Comparison of ENCODE assay signal across 13 mouse cellular contexts in the genomic region with DNA sequence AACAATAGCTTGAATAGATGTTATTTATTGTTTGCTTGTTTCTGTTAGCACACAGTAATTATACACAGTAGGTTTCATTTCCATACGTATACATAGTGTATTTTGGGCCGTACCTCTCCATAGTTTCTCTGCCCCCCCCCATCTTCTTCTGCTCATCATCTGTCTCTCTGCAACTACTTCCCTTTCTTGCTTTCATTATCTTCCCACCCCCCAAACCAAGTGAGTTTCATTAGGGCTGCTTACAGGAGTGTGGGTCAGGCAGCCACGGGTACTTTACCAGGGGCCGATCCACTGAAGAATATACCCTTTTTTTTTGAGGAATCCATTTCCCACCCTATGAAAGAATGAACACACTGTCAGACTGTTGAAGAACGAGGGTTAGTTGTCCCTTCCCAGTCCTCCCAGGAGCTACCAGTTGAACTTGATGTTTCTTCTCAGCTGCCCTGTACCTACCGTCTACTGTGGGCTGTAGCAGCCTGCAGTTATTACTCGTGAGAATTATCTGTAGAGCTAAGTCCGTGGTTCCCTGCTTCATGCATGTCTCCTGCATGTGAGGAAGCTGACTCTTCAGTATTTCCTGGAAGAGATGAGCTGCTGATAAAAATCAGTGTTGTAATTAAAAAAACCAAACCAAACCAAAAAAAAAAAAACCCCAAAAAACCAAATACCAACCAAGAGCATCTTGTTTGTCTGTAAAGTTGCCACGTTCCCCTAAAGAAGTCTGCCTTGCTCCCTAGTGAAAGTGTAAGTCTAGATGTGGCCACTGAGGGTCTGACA. TPM values are rescaled to one million over a fixed set of nuclear protein-coding genes. Genes with fewer than 3 reads are reported as not detected.
DNase-seq lines count a peak whose midpoint lies in the region; ATAC-seq and TF ChIP-seq lines count a peak whose summit lies in the region.
"Had no signal": no experiment of that assay in that cellular context is flagged by ENCODE, and none has a peak within 500 bp of the region (broad histone marks: within the 10 kb centered on the region; RNA-seq: fewer than 3 reads in every experiment).

No protein-coding gene starts in this region.

- no peak for TF ChIP-seq CTCF in liver, adult 2 months (IDR thresholded peaks at IDR 0.05; ENCODE audit: low read depth, low read length)
- TF ChIP-seq CTCF in MEL (IDR thresholded peaks at IDR 0.05 in 2 of 3, conservative IDR thresholded peaks at IDR 0.05 in 1 of 3; ENCODE audit: control insufficient read depth in 1 of 3, insufficient read depth in 1 of 3, low read depth in 2 of 3, low read length in 3 of 3, poor library complexity in 1 of 3, severe bottlenecking in 1 of 3): no peak

- WGBS in liver, adult 2 months: 78% methylated on average over 9 of the region's 9 CpGs
- 31% methylated on average over 9 of the region's 9 CpGs for WGBS in liver, embryonic 13.5 days (ENCODE audit: insufficient replicate concordance)
- WGBS in neural tube, embryonic 15.5 days: 53% methylated on average over 9 of the region's 9 CpGs

- no peak for DNase-seq in liver, adult 2 months (ENCODE audit: extremely low read depth, low read depth, low spot score)
- DNase-seq in liver: no peak
- peak; percentile 68 for DNase-seq in MEL (ENCODE audit: low read depth, low spot score)
- DNase-seq in liver, embryonic 13.5 days: no peak
- DNase-seq in left cerebral cortex, adult 8-10 months (ENCODE audit: low spot score in 2 of 2): no peak
- no peak for DNase-seq in spleen, adult 18-20 months
- no peak for DNase-seq in ovary, postnatal 10 days (ENCODE audit: low spot score)
- DNase-seq: cerebellum, adult 2 months; heart, postnatal 10 days; lung, adult 2 months had no signal

- ATAC-seq in liver, embryonic 13.5 days (ENCODE audit: low read depth): no peak
- no peak for ATAC-seq in neural tube, embryonic 15.5 days (ENCODE audit: low FRiP score)

- no peak for TF ChIP-seq EP300 in MEL (IDR thresholded peaks at IDR 0.05; ENCODE audit: low read depth in 1 of 2, low read length in 2 of 2)

- peak overlapping the region; percentile 19 for H3K4me2 ChIP-seq in liver, embryonic 13.5 days
- H3K4me2 ChIP-seq in neural tube, embryonic 15.5 days: peak overlapping the region; percentile 38; the same call in 1 of the 2 replicates
- H3K4me2 ChIP-seq: stomach, embryonic 15.5 days had no signal

- no peaks in the 10 kb centered on the region for H3K9me3 ChIP-seq in MEL (replicated peaks; ENCODE audit: insufficient read depth, low read length)
- no peaks in the 10 kb centered on the region for H3K9me3 ChIP-seq in liver, embryonic 13.5 days (replicated peaks)
- H3K9me3 ChIP-seq in neural tube, embryonic 15.5 days (replicated peaks): no peaks in the 10 kb centered on the region
- H3K9me3 ChIP-seq: midbrain, embryonic 10.5 days; stomach, embryonic 15.5 days had no signal

- TF ChIP-seq RAD21 in MEL (IDR thresholded peaks at IDR 0.05; ENCODE audit: low read depth, low read length): no peak

- TF ChIP-seq POLR2A in liver, adult 2 months (IDR thresholded peaks at IDR 0.05; ENCODE audit: extremely low read depth, insufficient read depth, low read length): no peak
- TF ChIP-seq POLR2A in MEL (IDR thresholded peaks at IDR 0.05; ENCODE audit: control insufficient read depth in 1 of 2, insufficient read depth in 1 of 2, low read depth in 1 of 2, low read length in 2 of 2, poor library complexity in 1 of 2): no peak

- H3K27me3 ChIP-seq in liver, adult 2 months (ENCODE audit: control insufficient read depth, insufficient read depth, low read length): no peaks in the 10 kb centered on the region
- H3K27me3 ChIP-seq in MEL (ENCODE audit: control insufficient read depth in 1 of 2, insufficient read depth in 2 of 2, low read length in 2 of 2): no peaks in the 10 kb centered on the region
- no peaks in the 10 kb centered on the region for H3K27me3 ChIP-seq in liver, embryonic 13.5 days
- no peaks in the 10 kb centered on the region for H3K27me3 ChIP-seq in neural tube, embryonic 15.5 days (replicated peaks)
- H3K27me3 ChIP-seq: stomach, embryonic 15.5 days had no signal

- no peak overlapping the region for H3K9ac ChIP-seq in liver, adult 2 months (ENCODE audit: low read depth, low read length)
- H3K9ac ChIP-seq in MEL (ENCODE audit: control insufficient read depth, low read depth, low read length, poor library complexity, severe bottlenecking): peak overlapping the region; percentile 30
- H3K9ac ChIP-seq in liver, embryonic 13.5 days: no peak overlapping the region
- no peak overlapping the region for H3K9ac ChIP-seq in neural tube, embryonic 15.5 days (replicated peaks)
- H3K9ac ChIP-seq: stomach, embryonic 15.5 days had no signal

- H3K4me1 ChIP-seq in liver, adult 2 months (ENCODE audit: control insufficient read depth, insufficient read depth, low read length): peaks cover 21% of the 10 kb centered on the region
- H3K4me1 ChIP-seq in MEL (ENCODE audit: control insufficient read depth in 1 of 2, insufficient read depth in 2 of 2, low read length in 2 of 2): peaks cover 8 to 21% of the 10 kb centered on the region in 2 experiments
- peaks cover 79% of the 10 kb centered on the region for H3K4me1 ChIP-seq in liver, embryonic 13.5 days (replicated peaks)
- H3K4me1 ChIP-seq in neural tube, embryonic 15.5 days: peaks cover 64% of the 10 kb centered on the region

- H3K27ac ChIP-seq in liver, adult 2 months (replicated peaks; ENCODE audit: insufficient read depth, low read depth, low read length): peak overlapping the region; percentile 22
- no peak overlapping the region; the same call in 1 of the 2 replicates for H3K27ac ChIP-seq in MEL (ENCODE audit: control insufficient read depth, low read depth, low read length)
- H3K27ac ChIP-seq in liver, embryonic 13.5 days: no peak overlapping the region; the same call in 1 of the 2 replicates
- no peak overlapping the region for H3K27ac ChIP-seq in neural tube, embryonic 15.5 days (replicated peaks)
- H3K27ac ChIP-seq: midbrain, embryonic 10.5 days; stomach, embryonic 15.5 days had no signal

- H3K79me2 ChIP-seq in liver, adult 2 months (ENCODE audit: control insufficient read depth, insufficient read depth, low read length): peaks cover 77% of the 10 kb centered on the region
- peaks cover 93% of the 10 kb centered on the region for H3K79me2 ChIP-seq in MEL (ENCODE audit: control insufficient read depth, insufficient read depth, low read length, poor library complexity)

- no peaks in the 10 kb centered on the region for H3K36me3 ChIP-seq in liver, adult 2 months (ENCODE audit: control insufficient read depth, insufficient read depth, low read length)
- H3K36me3 ChIP-seq in MEL (ENCODE audit: control insufficient read depth in 1 of 2, insufficient read depth in 2 of 2, low read length in 2 of 2): peaks cover 5 to 15% of the 10 kb centered on the region in 2 experiments
- no peaks in the 10 kb centered on the region for H3K36me3 ChIP-seq in liver, embryonic 13.5 days
- no peaks in the 10 kb centered on the region for H3K36me3 ChIP-seq in neural tube, embryonic 15.5 days
- H3K36me3 ChIP-seq: stomach, embryonic 15.5 days had no signal

- H3K4me3 ChIP-seq in liver, adult 2 months (ENCODE audit: insufficient read depth, low read depth, low read length): no peak overlapping the region
- H3K4me3 ChIP-seq in MEL (ENCODE audit: control insufficient read depth in 1 of 2, insufficient read depth in 1 of 2, low read depth in 2 of 2, low read length in 2 of 2): peak overlapping the region; percentile 28 to 34; a peak in 3 of 4 replicates
- no peak overlapping the region for H3K4me3 ChIP-seq in liver, embryonic 13.5 days (replicated peaks)
- no peak overlapping the region for H3K4me3 ChIP-seq in neural tube, embryonic 15.5 days (replicated peaks)
- H3K4me3 ChIP-seq: midbrain, embryonic 10.5 days; stomach, embryonic 15.5 days had no signal

TF ChIP-seq in MEL, 35 proteins besides CTCF, POLR2A, EP300 and RAD21:
- TF ChIP-seq USF2 (IDR thresholded peaks at IDR 0.05; ENCODE audit: borderline replicate concordance in 1 of 2, insufficient read depth in 1 of 2, low read depth in 1 of 2, low read length in 2 of 2) (no peak), ETS1 (IDR thresholded peaks at IDR 0.05; ENCODE audit: low read depth, low read length) (0 out of 2 replicates have a peak, but pooled peaks have one; percentile 32), NRF1 (IDR thresholded peaks at IDR 0.05; ENCODE audit: insufficient read depth, low read depth, low read length, poor library complexity, severe bottlenecking) (no peak), MAFK (IDR thresholded peaks at IDR 0.05; ENCODE audit: borderline replicate concordance, low read depth, low read length) (no peak), ZNF384 (IDR thresholded peaks at IDR 0.05; ENCODE audit: low read depth, low read length) (peak; percentile 50; the same call in 1 of the 2 replicates), MAZ (IDR thresholded peaks at IDR 0.05; ENCODE audit: low read depth, low read length) (0 out of 2 replicates have a peak, but pooled peaks have one; percentile 45), MYB (IDR thresholded peaks at IDR 0.05; ENCODE audit: low read depth, low read length) (no peak), SIN3A (IDR thresholded peaks at IDR 0.05; ENCODE audit: low read length) (0 out of 2 replicates have a peak, but pooled peaks have one; percentile 12)

RNA-seq across cellular contexts. Expression of a gene that starts 9.8 kb away (rescaled TPM):
- 4.0 and 4.1 TPM in 2 replicates for total RNA-seq in liver, adult 2 months (2014; rRNA removed)
- 8.6 and 10.6 TPM in 2 replicates for polyA plus RNA-seq in liver, adult 2 months (2012; rRNA removed)
- 12.6 and 12.9 TPM in 2 replicates for total RNA-seq in MEL (2012; rRNA removed)
- polyA plus RNA-seq in MEL (2012; ENCODE audit: insufficient read depth in 1 of 2, insufficient read length in 2 of 2, low read depth in 1 of 2, low replicate concordance in 2 of 2, missing spikeins in 1 of 2): 10 to 100 TPM in 1 of 2 experiments, not detected in 1; 25.9 TPM
- 3.5 and 4.6 TPM in 2 replicates for polyA plus RNA-seq in liver, embryonic 13.5 days (2015; fragmentation: Nextera tagmentation; extraction: Ambion mirVana)
- polyA plus RNA-seq in neural tube, embryonic 15.5 days (2015; fragmentation: Nextera tagmentation; extraction: Ambion mirVana): 5.8 and 9.1 TPM in 2 replicates
- total RNA-seq in left cerebral cortex, adult 8-10 months (2022): 10 to 100 TPM; 13.3 to 16.1 (median 15.1) TPM

Comparison
In these comparisons a context has a peak if more than half of its experiments do, and no peak if none do; other contexts are left out.
1. H3K4me3 ChIP-seq: peak in MEL (2 of 2); none in liver, adult 2 months (single experiment), liver, embryonic 13.5 days (single experiment) and neural tube, embryonic 15.5 days (single experiment).